Mouse (Mus musculus): ENCODE measurements around the gene Nisch. TPM values are rescaled to one million over a fixed set of nuclear protein-coding genes. Genes with fewer than 3 reads are reported as not detected.

Nisch gene
- total RNA-seq, 2 experiments from 2014 or later, result 373 to 412 TPM

DNA sequence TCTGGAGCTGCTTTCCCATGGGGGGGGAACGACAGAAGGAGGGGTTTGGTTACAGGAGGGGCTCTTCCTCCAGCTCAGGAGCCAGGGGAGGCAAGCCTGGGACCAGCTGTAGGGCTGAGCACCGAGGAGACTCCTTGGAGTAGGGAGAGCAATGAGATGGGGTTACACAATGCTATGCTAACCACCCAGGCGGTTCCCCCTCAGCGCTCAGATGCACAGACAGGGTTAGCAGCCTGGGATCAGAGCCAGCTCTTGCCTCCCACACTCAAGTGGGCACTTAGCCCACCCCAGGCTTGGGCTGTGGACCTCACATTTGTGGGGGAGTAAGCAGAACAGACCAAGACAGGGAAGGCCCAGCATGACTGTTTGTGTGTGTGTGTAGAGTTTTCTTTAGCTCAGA is 10.2 kb upstream of the Nisch start:
- intact Hi-C loops (cut with DNase I), result no loop called here
- peak; percentile 54 to 57 for DNase-seq (ENCODE audit: low spot score in 2 of 2)

DNA sequence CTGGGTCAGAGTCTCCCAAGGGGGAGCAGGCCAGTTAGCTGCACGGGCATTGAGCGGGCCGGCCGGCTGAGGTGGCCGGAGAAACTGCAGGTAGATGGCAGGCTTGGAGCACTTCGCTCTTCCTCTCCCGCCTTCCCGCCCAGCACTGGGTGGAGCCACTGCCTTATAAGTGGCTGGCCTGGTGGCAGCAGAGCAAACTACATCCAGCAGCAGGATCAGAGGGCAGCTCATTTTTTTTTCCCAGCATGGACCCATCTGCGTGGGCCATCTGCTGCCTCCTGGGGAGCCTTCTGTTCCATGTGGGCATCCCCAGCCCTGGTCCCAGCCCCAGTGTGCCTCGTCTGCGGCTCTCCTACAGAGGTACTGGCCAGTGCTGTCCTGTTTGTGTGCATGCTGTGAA is 920 bp upstream of the Nisch start, which contains the start of gene Sema3g:
Gene Sema3g, plus strand, starts transcription at position 195 of the 400 bp plus-strand sequence.
- intact Hi-C loops (cut with DNase I), result no loop called here
- DNase-seq (ENCODE audit: low spot score in 2 of 2), result no peak

- DNase-seq (ENCODE audit: low spot score in 2 of 2), result peak in 1 of 2 experiments; percentile 44
Measured at GRCm38 (mm10) chr14:31215157-31216002, 1.4 kb downstream of the Nisch start.

DNA sequence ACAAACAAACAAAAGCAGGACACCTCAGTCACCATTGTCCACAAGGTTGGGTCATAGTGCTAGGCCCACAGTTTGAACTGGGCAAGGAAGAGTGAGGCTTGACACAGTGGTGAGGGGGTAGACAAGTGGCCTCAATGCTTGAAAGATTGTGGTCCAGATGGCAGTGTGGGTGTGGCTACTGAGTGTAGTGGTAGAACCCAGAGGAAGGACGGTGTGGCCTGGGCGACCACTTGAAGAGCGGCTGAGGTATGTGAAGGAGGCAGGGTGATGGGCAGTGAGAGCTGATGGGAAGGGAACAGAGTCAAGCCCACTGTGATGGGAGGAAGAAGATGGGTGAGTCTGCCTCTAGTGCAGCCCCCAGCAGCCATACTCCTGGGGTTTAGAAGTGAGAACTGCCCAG is 2.1 kb downstream of the Nisch start:
- intact Hi-C loops (cut with DNase I), result loop anchor here (1.0 kb wide), 1 partner anchor 21 kb away; no protein-coding TSS in a partner anchor
- DNase-seq (ENCODE audit: low spot score in 2 of 2), result no peak

More at GRCm38 (mm10) chr14:31215157-31216002, 1.4 kb downstream of the Nisch start:
- intact Hi-C loops (cut with DNase I), result loop anchor here (1.0 kb wide), 1 partner anchor 20 kb away; no protein-coding TSS in a partner anchor

GRCm38 (mm10) chr14:31213868-31214267 is 2.9 kb downstream of the Nisch start:
- intact Hi-C loops (cut with DNase I), result no loop called here
- no peak for DNase-seq (ENCODE audit: low spot score in 2 of 2)

GRCm38 (mm10) chr14:31212499-31212898 is 4.2 kb downstream of the Nisch start:
- intact Hi-C loops (cut with DNase I), result no loop called here
- DNase-seq (ENCODE audit: low spot score in 2 of 2), result no peak

GRCm38 (mm10) chr14:31211854-31212253 is 4.9 kb downstream of the Nisch start:
- intact Hi-C loops (cut with DNase I), result no loop called here
- no peak for DNase-seq (ENCODE audit: low spot score in 2 of 2)

DNA sequence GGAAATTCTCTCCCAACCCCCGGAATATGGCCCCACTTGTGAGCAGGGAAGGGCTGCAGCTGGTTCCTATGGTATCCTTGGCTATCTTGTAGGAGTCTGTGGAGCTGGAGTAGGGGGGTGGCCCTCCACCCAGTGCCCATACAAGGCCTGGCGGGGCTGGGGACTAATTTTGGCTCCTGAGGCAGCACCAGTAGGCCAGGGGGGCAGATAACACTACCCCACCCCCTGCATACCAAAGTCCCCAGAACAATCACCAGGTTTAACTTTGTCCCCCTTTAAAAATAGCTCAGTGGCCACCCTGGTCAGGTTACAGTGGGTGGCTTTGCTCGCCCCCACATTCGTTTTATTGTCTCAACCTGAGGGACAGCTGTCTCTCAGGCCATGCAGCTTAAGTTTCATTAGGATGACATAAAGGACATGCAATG is 7.6 kb downstream of the Nisch start:
- intact Hi-C loops (cut with DNase I), result loop anchor here (5.0 kb wide), 1 partner anchor 43 kb away; the partner anchor contains the start of genes Bap1 and Phf7
- DNase-seq (ENCODE audit: low spot score in 2 of 2), result no peak

GRCm38 (mm10) chr14:31208084-31208483 is 8.7 kb downstream of the Nisch start, which contains the start of gene Tnnc1:
TSS of gene Tnnc1 (plus strand) at chr14:31208312.
- intact Hi-C loops (cut with DNase I), result loop anchor here (5.0 kb wide), 1 partner anchor 44 kb away; the partner anchor contains the start of genes Bap1 and Phf7

DNA sequence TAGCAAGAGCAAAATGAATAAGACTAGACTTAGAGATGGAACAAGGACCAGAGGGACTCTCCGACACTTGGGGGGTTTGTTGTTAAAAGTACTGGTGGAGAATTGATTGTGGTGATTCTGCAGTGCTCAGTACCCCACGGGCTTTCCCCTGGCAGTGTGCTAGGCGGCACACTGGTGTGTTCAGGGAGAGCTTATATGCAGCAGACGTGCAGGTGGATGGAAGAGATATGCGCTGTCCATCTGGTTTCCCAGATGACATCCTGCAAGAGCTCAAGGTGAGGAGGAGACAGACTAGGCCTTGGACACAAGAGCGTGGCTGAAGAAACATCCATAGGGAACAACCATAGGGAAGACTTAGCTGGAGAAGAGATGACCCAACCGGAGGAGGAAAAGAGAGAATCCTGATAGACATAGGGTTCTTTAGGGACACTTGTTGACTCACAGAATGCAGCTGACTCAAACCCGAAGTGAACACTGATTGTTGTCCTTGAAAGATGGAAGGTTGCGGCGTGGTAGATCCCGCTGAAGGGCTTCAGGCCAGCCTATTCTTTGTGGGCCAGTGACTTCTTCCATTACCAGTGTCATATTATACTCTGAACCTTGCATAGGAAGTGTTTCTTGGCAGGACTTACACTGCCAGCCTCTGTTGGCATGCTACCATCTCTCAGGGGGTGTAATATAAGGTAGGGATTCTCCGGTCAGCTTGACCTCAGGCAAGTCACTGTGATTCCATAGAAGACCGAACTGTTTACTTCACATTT is 9.5 kb downstream of the Nisch start:
- intact Hi-C loops (cut with DNase I), result loop anchor here (5.0 kb wide), 1 partner anchor 45 kb away; the partner anchor contains the start of genes Bap1 and Phf7
- no peak for DNase-seq (ENCODE audit: low spot score in 2 of 2)

More at GRCm38 (mm10) chr14:31208084-31208483, 8.7 kb downstream of the Nisch start, which contains the start of gene Tnnc1:
- peak in 1 of 2 experiments; percentile 21 for DNase-seq (ENCODE audit: low spot score in 2 of 2)

- intact Hi-C loops (cut with DNase I), result loop anchor here (5.0 kb wide), 1 partner anchor 46 kb away; the partner anchor contains the start of genes Bap1 and Phf7
- DNase-seq (ENCODE audit: low spot score in 2 of 2), result peak; percentile 93
Measured at GRCm38 (mm10) chr14:31206472-31206981, 10.2 kb downstream of the Nisch start.

DNA sequence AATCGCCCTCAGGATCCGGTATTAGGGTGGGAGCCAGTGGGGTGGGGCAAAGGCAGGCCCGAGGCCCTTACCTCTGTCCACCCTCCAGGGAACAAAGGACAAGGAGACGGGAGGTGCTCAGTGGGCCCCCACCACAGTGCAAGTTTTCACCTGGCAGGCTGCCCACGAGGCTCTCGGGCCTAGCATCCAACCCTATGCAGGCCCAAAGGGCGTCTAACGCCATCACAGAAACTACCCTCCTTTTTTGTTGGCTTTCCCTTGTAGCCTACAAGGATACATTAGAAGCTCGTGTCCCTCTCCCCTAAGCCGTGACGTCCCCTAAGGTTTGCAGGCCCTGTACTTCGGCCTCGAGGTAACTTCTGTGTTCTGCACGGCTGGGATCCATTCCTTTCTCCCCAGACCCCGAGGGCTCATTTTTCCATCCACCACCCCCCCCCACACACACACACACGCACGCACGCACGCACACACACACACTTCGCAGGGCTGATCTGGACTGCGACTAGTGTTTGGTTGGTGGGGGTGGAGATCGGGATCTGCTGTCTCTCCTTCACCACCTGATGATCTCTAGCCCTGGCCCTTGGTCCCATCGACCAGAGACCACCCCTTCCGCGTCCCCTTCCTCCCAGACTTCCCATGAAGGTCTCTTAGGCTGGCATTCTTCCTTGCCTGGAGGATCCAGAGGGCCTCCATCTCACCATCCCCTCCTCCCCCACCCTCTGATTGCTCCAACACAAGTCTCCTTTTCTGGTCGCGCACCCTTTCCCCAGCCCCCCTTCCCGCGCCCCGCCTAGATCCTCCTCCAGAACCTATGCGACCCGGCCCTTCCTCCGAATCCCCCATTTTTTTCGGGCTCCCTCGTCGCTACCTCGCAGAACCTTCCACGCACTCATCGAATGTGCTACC is 10.9 kb downstream of the Nisch start:
- intact Hi-C loops (cut with DNase I), result loop anchor here (5.0 kb wide), 1 partner anchor 46 kb away; the partner anchor contains the start of genes Bap1 and Phf7
- DNase-seq (ENCODE audit: low spot score in 2 of 2), result peak; percentile 47 to 53

- no peak for DNase-seq (ENCODE audit: low spot score in 2 of 2)
- intact Hi-C loops (cut with DNase I), result loop anchor here (5.0 kb wide), 1 partner anchor 47 kb away; the partner anchor contains the start of genes Bap1 and Phf7
Measured at GRCm38 (mm10) chr14:31205244-31205561, 11.5 kb downstream of the Nisch start.

DNA sequence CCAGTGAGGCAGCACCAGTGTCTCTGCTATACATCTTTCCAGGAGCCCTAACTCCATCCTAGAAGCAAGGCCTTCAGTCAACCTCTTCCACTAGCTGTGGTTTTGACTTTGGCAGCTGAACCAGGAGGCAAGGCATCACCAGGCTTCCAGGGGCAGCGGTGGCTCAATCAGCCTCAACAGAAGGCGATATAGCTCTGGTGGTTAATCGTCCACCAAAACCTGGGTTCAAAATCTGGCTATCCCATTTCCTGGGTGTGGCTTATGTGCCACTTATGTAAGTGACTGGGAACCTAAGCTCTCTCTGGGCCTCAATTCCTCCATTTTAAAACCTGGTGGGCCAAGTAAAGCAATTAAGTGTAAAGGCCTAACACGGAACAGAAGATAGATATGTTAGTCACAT is 11.9 kb downstream of the Nisch start:
- no peak for DNase-seq (ENCODE audit: low spot score in 2 of 2)
- intact Hi-C loops (cut with DNase I), result loop anchor here (5.0 kb wide), 1 partner anchor 47 kb away; the partner anchor contains the start of genes Bap1 and Phf7

GRCm38 (mm10) chr14:31200038-31200437 is 16.7 kb downstream of the Nisch start:
- intact Hi-C loops (cut with DNase I), result no loop called here

DNA sequence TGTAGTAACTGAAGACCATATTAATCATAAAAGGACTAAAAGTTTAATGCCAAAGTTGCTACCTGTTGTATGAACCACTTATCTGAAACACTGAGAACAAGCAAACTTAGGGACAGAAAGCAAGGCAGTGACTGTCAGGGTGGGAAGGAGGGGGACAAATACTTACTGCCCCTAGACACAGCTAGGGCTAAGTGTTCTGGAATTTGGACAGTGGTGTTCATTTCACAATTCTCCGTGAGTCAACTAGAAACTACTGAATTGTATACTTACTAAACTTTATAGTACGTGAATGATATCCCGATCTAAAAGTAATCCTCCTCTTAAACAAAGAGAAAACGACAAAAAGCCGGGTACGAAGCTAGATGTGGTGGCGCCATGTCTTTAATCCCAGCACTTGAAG is 17.1 kb downstream of the Nisch start:
- intact Hi-C loops (cut with DNase I), result loop anchor here (5.0 to 10.0 kb wide), 2 partner anchors 67 to 185 kb away; partner anchors contain the start of genes Gnl3, Nt5dc2 and Pbrm1
- DNase-seq (ENCODE audit: low spot score in 2 of 2), result no peak

More at GRCm38 (mm10) chr14:31200038-31200437, 16.7 kb downstream of the Nisch start:
- DNase-seq (ENCODE audit: low spot score in 2 of 2), result no peak

DNA sequence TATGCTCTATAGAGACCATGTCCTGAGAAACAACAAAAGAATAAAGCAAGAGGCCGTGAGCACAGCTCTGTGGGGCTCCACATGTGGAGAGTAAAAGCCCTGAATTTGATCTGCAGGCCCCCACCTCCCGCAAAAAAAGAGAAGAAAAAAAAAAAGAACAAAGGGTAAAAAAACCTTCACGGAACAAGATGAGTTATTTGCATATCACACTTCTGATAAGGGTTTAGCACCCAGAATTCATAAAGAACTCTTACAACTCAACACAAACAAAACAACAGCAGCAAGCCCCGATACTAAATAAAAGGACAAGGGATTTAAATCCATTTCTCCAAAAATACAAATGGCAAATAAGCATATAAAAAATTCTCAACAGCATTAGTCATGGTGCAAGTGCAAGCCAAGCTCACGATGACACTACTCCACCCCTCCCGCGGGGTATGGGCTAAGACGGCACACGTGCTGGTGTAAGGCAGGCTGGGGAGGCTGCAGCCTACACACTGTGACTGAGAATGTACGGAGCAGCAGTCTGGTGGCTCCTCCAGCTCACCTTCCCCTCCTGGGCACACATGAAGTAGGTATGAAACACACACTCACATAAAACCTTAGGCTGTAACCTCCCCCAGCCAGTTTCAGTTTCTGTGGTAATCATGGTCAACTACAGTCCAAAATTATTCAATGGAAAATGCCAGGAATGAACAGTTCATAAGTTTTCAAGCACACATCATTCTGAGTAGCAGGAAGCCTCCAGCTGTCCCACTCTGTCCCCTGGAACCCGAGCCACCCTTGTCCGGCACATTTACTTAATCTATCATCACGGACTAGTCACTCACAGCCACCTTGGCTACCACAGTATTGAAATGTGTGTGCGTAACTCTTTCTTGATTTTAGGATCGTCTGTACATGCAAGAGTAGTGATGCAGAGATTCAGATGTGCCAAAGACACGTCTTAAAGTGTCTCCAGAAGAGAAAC is 18.9 kb downstream of the Nisch start:
- peak in 1 of 2 experiments; percentile 50 for DNase-seq (ENCODE audit: low spot score in 2 of 2)
- intact Hi-C loops (cut with DNase I), result loop anchor here (5.0 to 10.0 kb wide), 2 partner anchors 66 to 183 kb away; partner anchors contain the start of genes Gnl3, Nt5dc2 and Pbrm1
